Mouse (Mus musculus): ENCODE data around the gene Asb1. TPM values are rescaled to one million over a fixed set of nuclear protein-coding genes. Genes with fewer than 3 reads are reported as not detected.

The Asb1 gene
- polyA plus RNA-seq, 1 experiment from 2014 or later: 4.2 TPM

DNA sequence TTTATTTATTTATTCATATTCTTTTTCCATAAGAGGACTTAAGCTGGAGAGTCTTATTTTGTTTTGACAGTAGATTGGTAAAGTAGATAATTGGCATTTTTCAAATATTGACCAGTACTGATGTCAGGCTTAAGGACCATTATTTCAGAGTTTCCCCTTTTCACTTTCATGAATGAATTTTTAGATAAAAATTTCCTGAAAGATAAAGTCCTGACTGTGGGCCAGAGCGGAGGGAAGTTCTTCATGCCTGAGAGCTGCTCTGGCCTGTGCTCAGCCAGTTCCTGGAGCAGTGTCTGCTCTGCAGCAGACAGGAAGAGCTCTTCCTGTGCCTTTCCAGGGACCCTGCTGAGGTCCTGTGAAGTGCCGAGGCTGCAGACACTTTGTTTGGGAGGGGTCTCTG lies 16.8 kb downstream of the Asb1 start:
- 46% methylated on average over 2 of the region's 2 CpGs for WGBS
- Histone ChIP-seq H3K27ac (ENCODE audit: low read length) (no peak overlapping the region), H3K27me3 (replicated peaks; ENCODE audit: insufficient read depth, low read length) (no peaks in the 10 kb centered on the region), H3K4me1 (ENCODE audit: insufficient read depth, low read depth, low read length) (no peaks in the 10 kb centered on the region), H3K4me3 (ENCODE audit: low read depth, low read length) (no peak overlapping the region), H3K9ac (replicated peaks; ENCODE audit: low read depth) (no peak overlapping the region), H3K36me3 (ENCODE audit: insufficient read depth, low read length) (peaks cover 19% of the 10 kb centered on the region; the same call in 1 of the 2 replicates), H3K4me2 (replicated peaks; ENCODE audit: low read depth, low read length) (no peak overlapping the region), H3K9me3 (ENCODE audit: low read length) (no peaks in the 10 kb centered on the region)
- no peak for TF ChIP-seq CTCF (IDR thresholded peaks at IDR 0.05)
- no peak for TF ChIP-seq EP300 (IDR thresholded peaks at IDR 0.05)
- no peak for ATAC-seq
- no peak for DNase-seq (ENCODE audit: low spot score)

DNA sequence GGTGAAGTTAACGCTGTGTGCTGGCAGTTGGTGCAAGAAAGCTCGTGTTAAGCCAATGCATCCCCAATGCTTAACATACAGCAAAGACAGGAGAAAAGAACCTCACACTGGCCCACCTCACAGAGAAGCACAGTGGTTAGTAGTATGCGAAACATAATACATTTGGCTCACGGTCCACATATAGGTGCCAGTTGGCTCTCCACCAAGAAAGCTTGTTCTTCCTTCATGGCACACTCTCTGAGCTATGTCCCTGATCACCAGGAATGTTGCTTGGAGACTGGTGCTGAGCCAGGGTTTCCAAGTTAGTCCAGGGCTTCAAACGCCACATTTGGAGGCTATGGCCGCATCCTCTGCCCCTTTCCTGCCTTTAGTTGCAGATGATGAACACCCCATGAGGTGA lies 20.9 kb downstream of the Asb1 start:
- no peak for DNase-seq (ENCODE audit: low spot score)
- no peaks in the 10 kb centered on the region for H3K4me1 ChIP-seq (ENCODE audit: insufficient read depth, low read depth, low read length)
- no peak overlapping the region for H3K27ac ChIP-seq (ENCODE audit: low read length)
- 0 out of 2 replicates have a peak, but pooled peaks cover 5% of the 10 kb centered on the region for H3K36me3 ChIP-seq (ENCODE audit: insufficient read depth, low read length)
- H3K4me2 ChIP-seq (replicated peaks; ENCODE audit: low read depth, low read length): no peak overlapping the region
- ATAC-seq: no peak
- no peak overlapping the region for H3K4me3 ChIP-seq (ENCODE audit: low read depth, low read length)
- no peak for TF ChIP-seq EP300 (IDR thresholded peaks at IDR 0.05)
- no peak for TF ChIP-seq CTCF (IDR thresholded peaks at IDR 0.05)
- 67% methylated on average over 6 of the region's 6 CpGs for WGBS
- no peaks in the 10 kb centered on the region for H3K27me3 ChIP-seq (replicated peaks; ENCODE audit: insufficient read depth, low read length)
- no peak overlapping the region for H3K9ac ChIP-seq (replicated peaks; ENCODE audit: low read depth)
- H3K9me3 ChIP-seq (ENCODE audit: low read length): no peaks in the 10 kb centered on the region

DNA sequence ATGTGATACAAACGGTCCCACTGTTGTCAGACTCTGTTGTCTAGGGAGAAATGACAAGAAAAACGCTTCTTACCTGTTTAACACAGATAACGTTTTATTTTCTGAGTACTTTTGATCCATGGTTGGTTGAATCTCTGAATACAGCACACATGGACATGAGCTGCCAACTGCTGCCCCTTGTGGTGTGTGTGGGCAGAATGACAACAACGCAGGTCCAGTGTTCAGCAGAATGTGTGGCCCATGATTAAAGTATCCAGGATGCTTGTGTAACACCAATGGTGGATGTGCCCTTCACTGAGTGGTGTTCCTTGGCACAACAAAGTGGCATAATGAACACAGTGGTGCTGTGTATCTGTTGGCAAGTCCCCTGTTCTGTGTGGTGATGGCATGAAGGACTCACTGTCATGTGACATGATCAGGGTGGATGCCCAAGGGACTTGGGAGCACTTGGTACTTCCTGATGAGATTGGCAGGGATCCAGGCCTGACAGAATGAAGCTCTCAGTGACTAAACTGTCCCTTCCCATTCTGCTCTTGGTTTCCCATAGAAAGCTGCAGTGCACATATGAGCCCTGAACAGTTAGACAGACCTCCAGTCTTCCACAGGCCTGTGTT lies 22.7 kb downstream of the Asb1 start:
- TF ChIP-seq CTCF (IDR thresholded peaks at IDR 0.05): peak; percentile 38; the same call in 1 of the 2 replicates
- no peak for TF ChIP-seq EP300 (IDR thresholded peaks at IDR 0.05)

DNA sequence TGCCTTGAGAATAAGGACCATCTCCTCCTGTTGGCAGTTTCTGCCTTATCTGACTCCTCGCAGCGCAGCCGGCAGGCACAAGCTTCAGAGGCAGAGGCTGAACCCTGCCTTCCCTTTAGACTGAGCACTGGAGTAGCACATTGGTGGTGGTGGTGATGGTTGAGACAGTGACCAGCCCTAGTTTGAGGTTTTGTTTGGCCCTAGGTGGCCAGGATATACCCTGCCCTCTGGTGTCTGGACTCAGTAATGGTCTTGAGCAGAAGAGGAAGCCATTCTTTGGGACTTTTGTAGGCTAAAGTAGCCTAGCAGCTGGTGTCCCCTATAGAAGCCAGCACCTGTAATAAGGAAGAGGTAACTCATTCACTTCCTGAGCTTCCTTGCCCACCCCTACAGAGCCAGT lies 23.7 kb downstream of the Asb1 start:
- H3K9ac ChIP-seq (replicated peaks; ENCODE audit: low read depth): no peak overlapping the region

More for the DNA sequence above, 22.7 kb downstream of the Asb1 start:
- DNase-seq (ENCODE audit: low spot score) (peak; percentile 21), ATAC-seq (peak; percentile 14; the same call in 1 of the 2 replicates)
- WGBS: 85% methylated on average over 4 of the region's 4 CpGs
- no peaks in the 10 kb centered on the region for H3K4me1 ChIP-seq (ENCODE audit: insufficient read depth, low read depth, low read length)
- no peak overlapping the region for H3K4me2 ChIP-seq (replicated peaks; ENCODE audit: low read depth, low read length)
- no peak overlapping the region for H3K4me3 ChIP-seq (ENCODE audit: low read depth, low read length)
- H3K27me3 ChIP-seq (replicated peaks; ENCODE audit: insufficient read depth, low read length): no peaks in the 10 kb centered on the region
- no peak overlapping the region for H3K9ac ChIP-seq (replicated peaks; ENCODE audit: low read depth)
- no peak overlapping the region for H3K27ac ChIP-seq (ENCODE audit: low read length)
- H3K9me3 ChIP-seq (ENCODE audit: low read length): no peaks in the 10 kb centered on the region
- no peaks in the 10 kb centered on the region for H3K36me3 ChIP-seq (ENCODE audit: insufficient read depth, low read length)

DNA sequence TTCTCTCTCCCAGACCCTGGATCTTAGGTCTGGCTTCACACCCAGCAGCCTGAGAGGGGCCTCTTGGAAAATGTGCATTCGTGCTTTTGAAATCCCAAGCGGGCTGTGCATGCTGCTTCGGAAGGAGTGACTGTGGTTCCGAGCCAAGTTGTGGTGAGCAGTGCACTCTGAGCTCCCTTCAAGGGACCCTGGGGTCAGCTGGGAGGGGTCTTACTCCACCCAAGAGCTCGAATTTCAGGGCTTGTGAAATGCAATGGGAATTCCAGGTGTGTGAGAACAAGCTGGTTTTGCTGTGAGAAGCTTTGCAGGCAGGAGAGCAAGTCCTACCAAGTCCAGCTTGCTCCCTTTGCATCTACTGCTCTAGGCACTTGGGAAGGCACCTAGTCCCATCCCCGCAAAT lies 24.3 kb downstream of the Asb1 start:
- Histone ChIP-seq H3K27ac (ENCODE audit: low read length) (no peak overlapping the region), H3K4me1 (ENCODE audit: insufficient read depth, low read depth, low read length) (no peaks in the 10 kb centered on the region), H3K4me2 (replicated peaks; ENCODE audit: low read depth, low read length) (no peak overlapping the region), H3K9ac (replicated peaks; ENCODE audit: low read depth) (no peak overlapping the region), H3K9me3 (ENCODE audit: low read length) (no peaks in the 10 kb centered on the region), H3K27me3 (replicated peaks; ENCODE audit: insufficient read depth, low read length) (no peaks in the 10 kb centered on the region), H3K4me3 (ENCODE audit: low read depth, low read length) (no peak overlapping the region), H3K36me3 (ENCODE audit: insufficient read depth, low read length) (no peaks in the 10 kb centered on the region)
- WGBS: 31% methylated on average over 6 of the region's 6 CpGs
- DNase-seq (ENCODE audit: low spot score) (no peak), ATAC-seq (no peak)
- no peak for TF ChIP-seq EP300 (IDR thresholded peaks at IDR 0.05)
- no peak for TF ChIP-seq CTCF (IDR thresholded peaks at IDR 0.05)

More for the DNA sequence above, 23.7 kb downstream of the Asb1 start:
- WGBS: 49% methylated on average over 3 of the region's 3 CpGs
- Histone ChIP-seq H3K4me1 (ENCODE audit: insufficient read depth, low read depth, low read length) (no peaks in the 10 kb centered on the region), H3K4me3 (ENCODE audit: low read depth, low read length) (no peak overlapping the region), H3K36me3 (ENCODE audit: insufficient read depth, low read length) (no peaks in the 10 kb centered on the region), H3K27ac (ENCODE audit: low read length) (no peak overlapping the region), H3K27me3 (replicated peaks; ENCODE audit: insufficient read depth, low read length) (no peaks in the 10 kb centered on the region), H3K9me3 (ENCODE audit: low read length) (no peaks in the 10 kb centered on the region), H3K4me2 (replicated peaks; ENCODE audit: low read depth, low read length) (no peak overlapping the region)
- ATAC-seq: peak; percentile 37; the same call in 1 of the 2 replicates
- DNase-seq (ENCODE audit: low spot score): peak; percentile 23
- TF ChIP-seq EP300 (IDR thresholded peaks at IDR 0.05) (no peak), CTCF (IDR thresholded peaks at IDR 0.05) (peak; percentile 69)

DNA sequence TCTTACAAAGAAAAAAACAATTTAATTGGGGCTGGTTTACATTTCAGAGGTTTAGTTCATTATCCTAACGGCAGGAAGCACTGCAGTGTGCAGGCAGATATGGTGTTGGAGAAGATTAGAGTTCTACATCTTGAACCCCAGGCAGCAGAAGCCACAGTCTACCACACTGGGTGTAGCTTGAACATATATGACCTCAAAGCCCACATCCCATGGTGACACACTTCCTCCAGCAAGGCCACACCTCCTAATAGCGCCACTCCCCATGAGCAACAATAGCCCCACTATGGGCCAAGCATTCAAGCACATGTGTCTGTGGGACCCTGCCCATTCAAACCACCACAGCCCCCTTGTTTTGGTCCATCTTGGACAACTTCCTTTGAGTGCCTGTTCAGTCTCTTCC lies 26.9 kb downstream of the Asb1 start:
- Histone ChIP-seq H3K27me3 (replicated peaks; ENCODE audit: insufficient read depth, low read length) (no peaks in the 10 kb centered on the region; the same call in 1 of the 2 replicates), H3K4me3 (ENCODE audit: low read depth, low read length) (no peak overlapping the region), H3K4me2 (replicated peaks; ENCODE audit: low read depth, low read length) (no peak overlapping the region), H3K9ac (replicated peaks; ENCODE audit: low read depth) (no peak overlapping the region), H3K36me3 (ENCODE audit: insufficient read depth, low read length) (no peaks in the 10 kb centered on the region), H3K27ac (ENCODE audit: low read length) (no peak overlapping the region), H3K9me3 (ENCODE audit: low read length) (no peaks in the 10 kb centered on the region), H3K4me1 (ENCODE audit: insufficient read depth, low read depth, low read length) (no peaks in the 10 kb centered on the region)
- DNase-seq (ENCODE audit: low spot score) (no peak), ATAC-seq (no peak)
- TF ChIP-seq EP300 (IDR thresholded peaks at IDR 0.05) (no peak), CTCF (IDR thresholded peaks at IDR 0.05) (no peak)
- WGBS: 82% methylated on average over 2 of the region's 2 CpGs

Measured in lung, postnatal 0 days (tissue).